Mouse (Mus musculus) stomach, embryonic 15.5 days (tissue): ENCODE measurements at regions not wholly inside any gene's neighbourhood (a gene's known extent, or its start where the extent isn't known, plus 50 kb on each side); places are given as distances from the start of the nearest gene placed in this dataset.

ENCODE experiments used
- ATAC-seq: fragments of 200-750 bp; cut with Nextera tagmentation; 2 replicates; pipeline ENCODE4 v1.8.0; 2017; ENCODE audit warnings: low read depth, moderate number of reproducible peaks, moderate TSS enrichment; ENCODE audit not compliant: insufficient read depth, low FRiP score
- H3K27ac ChIP-seq: fragments of 300-500 bp; sonication (generic); 2 replicates; pipeline ENCODE4 v1.5.1; 2015; ENCODE audit warnings: mild to moderate bottlenecking, inconsistent platforms
- H3K27me3 ChIP-seq: fragments of 300-500 bp; sonication (generic); replicated peaks from 2 replicates; pipeline ENCODE4 v1.6.1; 2015; ENCODE audit warnings: inconsistent platforms
- H3K36me3 ChIP-seq: fragments of 300-500 bp; sonication (generic); 2 replicates; pipeline ENCODE4 v1.6.1; 2015; ENCODE audit warnings: inconsistent platforms
- H3K4me1 ChIP-seq: fragments of 300-500 bp; sonication (generic); 2 replicates; pipeline ENCODE4 v1.6.1; 2015; ENCODE audit warnings: inconsistent platforms
- H3K4me2 ChIP-seq: fragments of 300-500 bp; sonication (generic); 2 replicates; pipeline ENCODE4 v1.6.1; 2015; ENCODE audit warnings: mild to moderate bottlenecking, inconsistent platforms
- H3K4me3 ChIP-seq: fragments of 300-500 bp; sonication (generic); replicated peaks from 2 replicates; pipeline ENCODE4 v1.5.1; 2015; ENCODE audit warnings: inconsistent platforms
- H3K9ac ChIP-seq: fragments of 300-500 bp; sonication (generic); 2 replicates; pipeline ENCODE4 v1.6.1; 2015; ENCODE audit warnings: inconsistent platforms
- H3K9me3 ChIP-seq: fragments of 300-500 bp; sonication (generic); 2 replicates; pipeline ENCODE4 v1.6.1; 2016; ENCODE audit warnings: inconsistent platforms
- WGBS: fragments of 180-500 bp; shearing (Covaris S2); methylation state at CpG from one replicate; pipeline ENCODE4 v1.1.7; 2015; 5-methylcytosine and 5-hydroxymethylcytosine counted together

- H3K9me3 ChIP-seq, result no peaks in the 10 kb centered on the region
- ATAC-seq, result no peak
- no peak overlapping the region for H3K9ac ChIP-seq
- no peaks in the 10 kb centered on the region for H3K4me1 ChIP-seq
- WGBS, result 78% methylated on average over 3 of the region's 3 CpGs
- no peaks in the 10 kb centered on the region for H3K27me3 ChIP-seq
- no peak overlapping the region for H3K4me2 ChIP-seq
- no peaks in the 10 kb centered on the region for H3K36me3 ChIP-seq
- no peak overlapping the region for H3K27ac ChIP-seq
- no peak overlapping the region for H3K4me3 ChIP-seq
These were observed 529.0 kb upstream of the Sox9 start for GRCm38 (mm10) chr11:112253061-112253460.

- H3K36me3 ChIP-seq, result no peaks in the 10 kb centered on the region
- WGBS, result 84% methylated on average over 7 of the region's 7 CpGs
- no peak overlapping the region for H3K4me3 ChIP-seq
- no peaks in the 10 kb centered on the region for H3K27me3 ChIP-seq
- ATAC-seq, result no peak
- no peak overlapping the region for H3K4me2 ChIP-seq
- no peak overlapping the region for H3K27ac ChIP-seq
- no peak overlapping the region for H3K9ac ChIP-seq
- H3K9me3 ChIP-seq, result no peaks in the 10 kb centered on the region
- no peaks in the 10 kb centered on the region for H3K4me1 ChIP-seq
These were observed 525.7 kb upstream of the Sox9 start for GRCm38 (mm10) chr11:112256326-112256725.

- whole genome bisulfite sequencing, result 58% methylated on average over 4 of the region's 4 CpGs
- H3K9me3 ChIP-seq, result no peaks in the 10 kb centered on the region
- H3K27ac ChIP-seq, result no peak overlapping the region
- ATAC-seq, result no peak
- no peak overlapping the region for H3K4me3 ChIP-seq
- no peaks in the 10 kb centered on the region for H3K4me1 ChIP-seq
- no peaks in the 10 kb centered on the region for H3K36me3 ChIP-seq
- H3K27me3 ChIP-seq, result no peaks in the 10 kb centered on the region
- no peak overlapping the region for H3K4me2 ChIP-seq
- no peak overlapping the region for H3K9ac ChIP-seq
These were observed 517.9 kb upstream of the Sox9 start for GRCm38 (mm10) chr11:112264077-112264476.

GRCm38 (mm10) chr11:112270911-112271310 lies 511.1 kb upstream of the Sox9 start:
- H3K27ac ChIP-seq, result no peak overlapping the region
- no peak overlapping the region for H3K9ac ChIP-seq
- H3K4me1 ChIP-seq, result no peaks in the 10 kb centered on the region
- no peaks in the 10 kb centered on the region for H3K36me3 ChIP-seq
- 88% methylated on average over 5 of the region's 5 CpGs for WGBS
- no peaks in the 10 kb centered on the region for H3K27me3 ChIP-seq
- H3K9me3 ChIP-seq, result no peaks in the 10 kb centered on the region
- no peak for ATAC-seq
- no peak overlapping the region for H3K4me3 ChIP-seq
- H3K4me2 ChIP-seq, result no peak overlapping the region

GRCm38 (mm10) chr11:112278566-112278965 lies 503.5 kb upstream of the Sox9 start:
- H3K27ac ChIP-seq, result no peak overlapping the region
- no peak overlapping the region for H3K4me2 ChIP-seq
- no peaks in the 10 kb centered on the region for H3K4me1 ChIP-seq
- no peak for ATAC-seq
- H3K4me3 ChIP-seq, result no peak overlapping the region
- no peaks in the 10 kb centered on the region for H3K36me3 ChIP-seq
- H3K9me3 ChIP-seq, result no peaks in the 10 kb centered on the region
- no peak overlapping the region for H3K9ac ChIP-seq
- 92% methylated on average over 1 of the region's 1 CpGs for WGBS
- no peaks in the 10 kb centered on the region for H3K27me3 ChIP-seq

- no peak for ATAC-seq
- no peak overlapping the region for H3K27ac ChIP-seq
- H3K4me1 ChIP-seq, result no peaks in the 10 kb centered on the region
- H3K36me3 ChIP-seq, result no peaks in the 10 kb centered on the region
- no peaks in the 10 kb centered on the region for H3K27me3 ChIP-seq
- H3K9ac ChIP-seq, result no peak overlapping the region
- H3K9me3 ChIP-seq, result no peaks in the 10 kb centered on the region
- H3K4me2 ChIP-seq, result no peak overlapping the region
- 73% methylated on average over 7 of the region's 7 CpGs for WGBS
- H3K4me3 ChIP-seq, result no peak overlapping the region
These were observed 499.1 kb upstream of the Sox9 start for GRCm38 (mm10) chr11:112282911-112283310.

- no peaks in the 10 kb centered on the region for H3K36me3 ChIP-seq
- no peak overlapping the region for H3K27ac ChIP-seq
- H3K9ac ChIP-seq, result no peak overlapping the region
- no peak for ATAC-seq
- H3K9me3 ChIP-seq, result no peaks in the 10 kb centered on the region
- H3K4me1 ChIP-seq, result no peaks in the 10 kb centered on the region
- no peak overlapping the region for H3K4me2 ChIP-seq
- WGBS, result 67% methylated on average over 5 of the region's 5 CpGs
- H3K4me3 ChIP-seq, result no peak overlapping the region
- H3K27me3 ChIP-seq, result no peaks in the 10 kb centered on the region
These were observed 483.1 kb upstream of the Sox9 start for GRCm38 (mm10) chr11:112298901-112299341.

- Histone ChIP-seq H3K4me3 (no peak overlapping the region), H3K36me3 (no peaks in the 10 kb centered on the region), H3K9ac (no peak overlapping the region), H3K4me1 (no peaks in the 10 kb centered on the region), H3K27me3 (no peaks in the 10 kb centered on the region), H3K27ac (no peak overlapping the region), H3K4me2 (no peak overlapping the region), H3K9me3 (no peaks in the 10 kb centered on the region)
- no peak for ATAC-seq
- WGBS, result 65% methylated on average over 2 of the region's 2 CpGs
These were observed 478.9 kb upstream of the Sox9 start for GRCm38 (mm10) chr11:112303091-112303490.

GRCm38 (mm10) chr11:112325850-112326249 lies 456.2 kb upstream of the Sox9 start:
- no peaks in the 10 kb centered on the region for H3K9me3 ChIP-seq
- no peak for ATAC-seq
- no peaks in the 10 kb centered on the region for H3K4me1 ChIP-seq
- no peak overlapping the region for H3K4me3 ChIP-seq
- no peak overlapping the region for H3K4me2 ChIP-seq
- no peak overlapping the region for H3K9ac ChIP-seq
- 91% methylated on average over 4 of the region's 4 CpGs for WGBS
- no peaks in the 10 kb centered on the region for H3K36me3 ChIP-seq
- no peak overlapping the region for H3K27ac ChIP-seq
- no peaks in the 10 kb centered on the region for H3K27me3 ChIP-seq

- WGBS, result 62% methylated on average over 4 of the region's 4 CpGs
These were observed 454.4 kb upstream of the Sox9 start for GRCm38 (mm10) chr11:112327606-112328005.

GRCm38 (mm10) chr11:112345133-112345532 lies 436.9 kb upstream of the Sox9 start:
- no peak overlapping the region for H3K4me3 ChIP-seq
- 40% methylated on average over 6 of the region's 6 CpGs for WGBS
- no peak overlapping the region for H3K9ac ChIP-seq

More at GRCm38 (mm10) chr11:112327606-112328005, 454.4 kb upstream of the Sox9 start:
- Histone ChIP-seq H3K27me3 (no peaks in the 10 kb centered on the region), H3K9me3 (no peaks in the 10 kb centered on the region), H3K4me2 (no peak overlapping the region), H3K36me3 (no peaks in the 10 kb centered on the region), H3K27ac (no peak overlapping the region), H3K4me1 (no peaks in the 10 kb centered on the region), H3K9ac (no peak overlapping the region), H3K4me3 (no peak overlapping the region)
- no peak for ATAC-seq

GRCm38 (mm10) chr11:112345586-112345985 lies 436.4 kb upstream of the Sox9 start:
- Histone ChIP-seq H3K36me3 (no peaks in the 10 kb centered on the region), H3K4me1 (no peaks in the 10 kb centered on the region), H3K4me2 (no peak overlapping the region), H3K27ac (no peak overlapping the region), H3K27me3 (no peaks in the 10 kb centered on the region), H3K9ac (no peak overlapping the region), H3K4me3 (no peak overlapping the region), H3K9me3 (no peaks in the 10 kb centered on the region)
- no peak for ATAC-seq
- 25% methylated on average over 3 of the region's 3 CpGs for WGBS

More at GRCm38 (mm10) chr11:112345133-112345532, 436.9 kb upstream of the Sox9 start:
- Histone ChIP-seq H3K4me1 (no peaks in the 10 kb centered on the region), H3K9me3 (no peaks in the 10 kb centered on the region), H3K36me3 (no peaks in the 10 kb centered on the region), H3K27ac (no peak overlapping the region), H3K27me3 (no peaks in the 10 kb centered on the region), H3K4me2 (no peak overlapping the region)
- ATAC-seq, result no peak

GRCm38 (mm10) chr11:112346089-112346488 lies 435.9 kb upstream of the Sox9 start:
- ATAC-seq, result no peak
- Histone ChIP-seq H3K4me1 (no peaks in the 10 kb centered on the region), H3K27ac (no peak overlapping the region), H3K27me3 (no peaks in the 10 kb centered on the region), H3K9me3 (no peaks in the 10 kb centered on the region), H3K36me3 (no peaks in the 10 kb centered on the region), H3K9ac (no peak overlapping the region), H3K4me2 (no peak overlapping the region), H3K4me3 (no peak overlapping the region)
- 69% methylated on average over 3 of the region's 3 CpGs for WGBS
